Mouse (Mus musculus): Measurements from ENCODE around the gene Pex1.

DNA sequence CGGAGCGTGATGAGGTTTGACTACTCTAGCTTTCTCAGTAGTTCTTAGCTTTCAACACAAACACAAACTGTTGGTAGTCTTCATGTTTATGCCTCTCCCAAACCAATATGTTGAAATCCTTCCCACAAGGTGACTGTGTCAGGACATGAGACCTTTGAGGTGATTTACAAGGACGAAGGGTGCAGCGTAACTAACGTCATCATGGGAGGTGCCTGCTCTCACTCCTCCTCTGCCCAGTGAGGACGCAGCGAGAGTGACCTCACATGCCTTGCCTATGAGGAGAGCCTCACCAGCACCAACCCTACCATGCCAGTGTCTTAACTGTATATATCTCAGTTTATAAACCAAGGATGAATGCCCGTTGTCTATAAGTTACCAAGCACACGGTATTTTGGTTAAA lies 11.2 kb downstream of the Pex1 start:
- no peak for TF ChIP-seq CTCF (IDR thresholded peaks at IDR 0.05; ENCODE audit: extremely low read depth, insufficient read length, insufficient replicate concordance, low read depth, low read length)
- no peak for TF ChIP-seq POLR2A (IDR thresholded peaks at IDR 0.05; ENCODE audit: low read depth, low read length)

Measured in small intestine, adult 2 months (tissue).